Mouse (Mus musculus) intestine, embryonic 15.5 days (tissue): ENCODE results near the gene 6330403K07Rik. TPM values are rescaled to one million over a fixed set of nuclear protein-coding genes. Genes with fewer than 3 reads are reported as not detected.

Experiments
- ATAC-seq: fragments of 200-750 bp; cut with Nextera tagmentation; 2 replicates; pipeline ENCODE4 v1.8.0; 2017; ENCODE audit warnings: moderate TSS enrichment, moderate library complexity
- H3K27ac ChIP-seq: fragments of 300-500 bp; sonication (generic); 2 replicates; pipeline ENCODE4 v1.5.1; 2015; ENCODE audit warnings: mild to moderate bottlenecking, inconsistent platforms
- H3K27me3 ChIP-seq: fragments of 300-500 bp; sonication (generic); replicated peaks from 2 replicates; pipeline ENCODE4 v1.6.1; 2015; ENCODE audit warnings: inconsistent platforms
- H3K36me3 ChIP-seq: fragments of 300-500 bp; sonication (generic); 2 replicates; pipeline ENCODE4 v1.6.1; 2015; ENCODE audit warnings: inconsistent platforms
- H3K4me1 ChIP-seq: fragments of 300-500 bp; sonication (generic); replicated peaks from 2 replicates; pipeline ENCODE4 v1.6.1; 2015; ENCODE audit warnings: inconsistent platforms
- H3K4me2 ChIP-seq: fragments of 300-500 bp; sonication (generic); replicated peaks from 2 replicates; pipeline ENCODE4 v1.6.1; 2015; ENCODE audit warnings: mild to moderate bottlenecking, inconsistent platforms
- H3K4me3 ChIP-seq: fragments of 300-500 bp; sonication (generic); replicated peaks from 2 replicates; pipeline ENCODE4 v1.5.1; 2015; ENCODE audit warnings: inconsistent platforms
- H3K9ac ChIP-seq: fragments of 300-500 bp; sonication (generic); 2 replicates; pipeline ENCODE4 v1.6.1; 2015; ENCODE audit warnings: inconsistent platforms
- H3K9me3 ChIP-seq: fragments of 300-500 bp; sonication (generic); 2 replicates; pipeline ENCODE4 v1.6.1; 2016; ENCODE audit warnings: inconsistent platforms
- WGBS: fragments of 180-500 bp; shearing (Covaris S2); methylation state at CpG from one replicate; pipeline ENCODE4 v1.1.7; 2015; 5-methylcytosine and 5-hydroxymethylcytosine counted together
- polyA plus RNA-seq: library from polyadenylated mRNA; unstranded; fragments of >200 nt; fragmentation: Nextera tagmentation; extraction: Ambion mirVana; gene quantifications from 2 replicates; pipeline ENCODE4 v1.2.1, GENCODE M21; 2015

6330403K07Rik gene
- polyA plus RNA-seq = 67.9 and 76.7 TPM in 2 replicates

- Histone ChIP-seq H3K4me1 (no peaks in the 10 kb centered on the region), H3K4me2 (peak within 1 kb of the TSS; percentile 87), H3K9me3 (no peaks in the 10 kb centered on the region), H3K27me3 (no peaks in the 10 kb centered on the region), H3K36me3 (no peaks in the 10 kb centered on the region), H3K9ac (peak within 1 kb of the TSS; percentile 62), H3K27ac (peak within 1 kb of the TSS; percentile 77), H3K4me3 (peak within 1 kb of the TSS; percentile 57)
- WGBS = under 1% methylated on average over 30 of the region's 31 CpGs
- ATAC-seq = peak; percentile 97
Observed at GRCm38 (mm10) chr11:71033163-71033761, at the start of gene 6330403K07Rik. TSS of gene 6330403K07Rik (minus strand) at chr11:71033513.

- Histone ChIP-seq H3K36me3 (no peaks in the 10 kb centered on the region), H3K4me3 (no peak overlapping the region), H3K27ac (no peak overlapping the region), H3K4me1 (no peaks in the 10 kb centered on the region), H3K27me3 (no peaks in the 10 kb centered on the region), H3K4me2 (no peak overlapping the region), H3K9ac (no peak overlapping the region), H3K9me3 (no peaks in the 10 kb centered on the region)
- 77% methylated on average over 1 of the region's 1 CpGs for WGBS
- no peak for ATAC-seq
Observed at GRCm38 (mm10) chr11:71076342-71076741, 43.0 kb upstream of the 6330403K07Rik start.

GRCm38 (mm10) chr11:71052554-71052953 lies 19.2 kb upstream of the 6330403K07Rik start:
- 8% methylated on average over 1 of the region's 1 CpGs for WGBS
- Histone ChIP-seq H3K4me1 (no peaks in the 10 kb centered on the region), H3K27me3 (no peaks in the 10 kb centered on the region), H3K36me3 (no peaks in the 10 kb centered on the region), H3K4me2 (no peak overlapping the region), H3K27ac (no peak overlapping the region), H3K9ac (no peak overlapping the region), H3K9me3 (no peaks in the 10 kb centered on the region), H3K4me3 (no peak overlapping the region)
- ATAC-seq = no peak

GRCm38 (mm10) chr11:71039526-71040298 lies 6.4 kb upstream of the 6330403K07Rik start:
- Histone ChIP-seq H3K27me3 (no peaks in the 10 kb centered on the region), H3K4me1 (no peaks in the 10 kb centered on the region), H3K27ac (no peak overlapping the region), H3K9me3 (no peaks in the 10 kb centered on the region), H3K4me2 (no peak overlapping the region), H3K36me3 (no peaks in the 10 kb centered on the region), H3K9ac (no peak overlapping the region), H3K4me3 (no peak overlapping the region)
- 98% methylated on average over 5 of the region's 5 CpGs for WGBS
- ATAC-seq = no peak

- Histone ChIP-seq H3K9ac (peak overlapping the region; percentile 62), H3K27me3 (no peaks in the 10 kb centered on the region), H3K4me2 (peak overlapping the region; percentile 87), H3K36me3 (peaks cover 3% of the 10 kb centered on the region; the same call in 1 of the 2 replicates), H3K27ac (peak overlapping the region; percentile 77), H3K9me3 (no peaks in the 10 kb centered on the region), H3K4me1 (no peaks in the 10 kb centered on the region), H3K4me3 (peak overlapping the region; percentile 57)
- WGBS = 8% methylated on average over 26 of the region's 26 CpGs
- no peak for ATAC-seq
Observed at GRCm38 (mm10) chr11:71032491-71033162, 686 bp downstream of the 6330403K07Rik start.

GRCm38 (mm10) chr11:71032070-71032469 lies 1.2 kb downstream of the 6330403K07Rik start:
- Histone ChIP-seq H3K9me3 (no peaks in the 10 kb centered on the region), H3K27ac (no peak overlapping the region), H3K4me1 (no peaks in the 10 kb centered on the region), H3K36me3 (peaks cover 3% of the 10 kb centered on the region; the same call in 1 of the 2 replicates), H3K27me3 (no peaks in the 10 kb centered on the region), H3K4me2 (peak overlapping the region; percentile 87), H3K4me3 (peak overlapping the region; percentile 57), H3K9ac (0 out of 2 replicates have a peak overlapping the region, but pooled peaks have one; percentile 62)
- no peak for ATAC-seq
- WGBS = 64% methylated on average over 7 of the region's 7 CpGs

GRCm38 (mm10) chr11:71029403-71030118 lies 3.8 kb downstream of the 6330403K07Rik start:
- Histone ChIP-seq H3K4me3 (no peak overlapping the region), H3K4me2 (no peak overlapping the region), H3K9ac (no peak overlapping the region), H3K27me3 (no peaks in the 10 kb centered on the region), H3K36me3 (peaks cover 17% of the 10 kb centered on the region), H3K4me1 (no peaks in the 10 kb centered on the region), H3K27ac (no peak overlapping the region), H3K9me3 (no peaks in the 10 kb centered on the region)
- ATAC-seq = no peak
- WGBS = 73% methylated on average over 3 of the region's 3 CpGs

GRCm38 (mm10) chr11:71028280-71028679 lies 5.0 kb downstream of the 6330403K07Rik start:
- ATAC-seq = no peak
- WGBS = 76% methylated on average over 3 of the region's 3 CpGs
- Histone ChIP-seq H3K4me2 (no peak overlapping the region), H3K4me1 (no peaks in the 10 kb centered on the region), H3K27ac (no peak overlapping the region), H3K9ac (no peak overlapping the region), H3K27me3 (no peaks in the 10 kb centered on the region), H3K4me3 (no peak overlapping the region), H3K9me3 (no peaks in the 10 kb centered on the region), H3K36me3 (peaks cover 18% of the 10 kb centered on the region)

GRCm38 (mm10) chr11:71019201-71020068 lies 13.9 kb downstream of the 6330403K07Rik start, which contains the start of the genes Mis12 and Derl2:
TSS of gene Mis12 (plus strand) at chr11:71019611.
TSS of gene Derl2 (minus strand) at chr11:71019841.
- no peaks in the 10 kb centered on the region for H3K9me3 ChIP-seq
- WGBS = under 1% methylated on average over 71 of the region's 71 CpGs
- peak within 1 kb of the TSS; percentile 96 for H3K27ac ChIP-seq
- 0 out of 2 replicates have a peak, but pooled peaks cover 5% of the 10 kb centered on the region for H3K36me3 ChIP-seq
- no peaks in the 10 kb centered on the region for H3K27me3 ChIP-seq
- peak within 1 kb of the TSS; percentile 76 for H3K4me2 ChIP-seq
- ATAC-seq = peak; percentile 100
- peak within 1 kb of the TSS; percentile 86 for H3K4me3 ChIP-seq
- 0 out of 2 replicates have a peak, but pooled peaks cover 6% of the 10 kb centered on the region for H3K4me1 ChIP-seq
- H3K9ac ChIP-seq = peak within 1 kb of the TSS; percentile 93

- Histone ChIP-seq H3K27ac (peak overlapping the region; percentile 75), H3K4me2 (peak overlapping the region; percentile 75), H3K9me3 (no peaks in the 10 kb centered on the region), H3K4me1 (0 out of 2 replicates have a peak, but pooled peaks cover 6% of the 10 kb centered on the region), H3K4me3 (peak overlapping the region; percentile 86), H3K9ac (peak overlapping the region; percentile 93), H3K36me3 (0 out of 2 replicates have a peak, but pooled peaks cover 5% of the 10 kb centered on the region), H3K27me3 (no peaks in the 10 kb centered on the region)
- WGBS = 4% methylated on average over 28 of the region's 28 CpGs
- ATAC-seq = peak; percentile 48
Observed at GRCm38 (mm10) chr11:71018416-71019200, 14.7 kb downstream of the 6330403K07Rik start.
